Mouse (Mus musculus) G1E (cell line): ENCODE measurements around the gene Tbc1d25. TPM values are rescaled to one million over a fixed set of nuclear protein-coding genes. Genes with fewer than 3 reads are reported as not detected.

Experiments used
- ATAC-seq: 2 replicates; pipeline ENCODE4 v1.8.0; 2016; ENCODE audit warnings: mild to moderate bottlenecking; ENCODE audit not compliant: insufficient number of reproducible peaks, poor library complexity, low FRiP score, severe bottlenecking; ENCODE audit errors: extremely low read depth
- DNase-seq: peaks from one replicate; pipeline ENCODE4 v3.0.0; 2012; ENCODE audit warnings: low spot score
- H3K27me3 ChIP-seq: 2 replicates; pipeline ENCODE4 v1.6.1; 2012; ENCODE audit warnings: mild to moderate bottlenecking, low read length, inconsistent platforms; ENCODE audit not compliant: insufficient read depth
- H3K36me3 ChIP-seq: replicated peaks from 2 replicates; pipeline ENCODE3; 2012; ENCODE audit warnings: mild to moderate bottlenecking, inconsistent platforms
- H3K4me1 ChIP-seq: 2 replicates; pipeline ENCODE4 v1.6.1; 2012; ENCODE audit warnings: low read depth, low read length, inconsistent platforms, mixed read lengths; ENCODE audit not compliant: insufficient read depth
- H3K4me3 ChIP-seq: 2 replicates; pipeline ENCODE4 v1.5.1; 2012; ENCODE audit warnings: low read depth, mild to moderate bottlenecking, inconsistent platforms, low read length, moderate library complexity, mixed read lengths
- H3K9me3 ChIP-seq: replicated peaks from 2 replicates; pipeline ENCODE4 v1.6.1; 2012; ENCODE audit warnings: inconsistent platforms
- CTCF ChIP-seq: IDR thresholded peaks from 2 replicates; pipeline ENCODE4 v1.5.1; 2012; ENCODE audit warnings: low read depth, low read length, inconsistent platforms, mixed read lengths
- GATA1 ChIP-seq: IDR thresholded peaks from 2 replicates; pipeline ENCODE4 v1.6.1; 2012; ENCODE audit warnings: borderline replicate concordance, low read length, inconsistent platforms, mixed read lengths
- GATA2 ChIP-seq: IDR thresholded peaks from 2 replicates; pipeline ENCODE4 v1.6.1; 2012; ENCODE audit warnings: low read depth, low read length, inconsistent platforms, borderline replicate concordance
- POLR2AphosphoS5 ChIP-seq: IDR thresholded peaks from 2 replicates; pipeline ENCODE4 v1.6.1; 2012; ENCODE audit warnings: low read depth, low read length, inconsistent platforms; ENCODE audit not compliant: insufficient replicate concordance
- TAL1 ChIP-seq: conservative IDR thresholded peaks from 2 replicates; pipeline ENCODE4 v1.6.1; 2012; ENCODE audit warnings: low read depth, low read length, inconsistent platforms, mixed read lengths
- polyA plus RNA-seq: library from polyadenylated mRNA; stranded (reverse); fragments of >175 nt; gene quantifications from 2 replicates; pipeline ENCODE4 v1.2.3, GENCODE M21; 2012
- total RNA-seq, 2 experiments: library from RNA; stranded (forward) in 1 of 2; stranded (reverse) in 1 of 2; fragments of 200-1000 nt in 1 of 2; fragments of >200 nt in 1 of 2; fragmentation: Nextera tagmentation in 1 of 2; gene quantifications; 2 replicates each; pipeline ENCODE4 v1.2.3; 2014 to 2017

Gene Tbc1d25
- total and polyA plus RNA-seq, 3 experiments = 4.4 to 9.7 (median 6.5) TPM

DNA sequence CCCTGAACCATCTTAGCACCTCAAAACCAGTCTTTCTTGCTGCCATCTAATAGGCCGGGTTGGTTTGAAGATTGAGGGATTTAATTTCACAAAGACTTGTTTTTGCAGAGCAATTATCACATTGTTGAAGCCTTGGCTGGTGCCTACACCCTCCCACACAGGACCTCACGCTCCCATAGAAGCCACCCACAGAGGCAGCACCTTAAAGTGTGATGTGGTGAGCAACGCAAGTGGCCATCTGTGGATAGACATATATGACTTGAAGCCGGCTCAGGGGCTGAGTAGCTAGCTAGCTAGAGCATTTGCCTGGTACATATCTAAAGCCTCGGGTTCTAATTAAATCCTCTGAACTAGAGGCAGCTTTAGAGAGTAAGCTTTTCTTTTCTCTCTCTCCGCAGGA lies 41.4 kb upstream of the Tbc1d25 start:
- peaks cover 32% of the 10 kb centered on the region for H3K4me1 ChIP-seq
- H3K27me3 ChIP-seq = peaks cover 14% of the 10 kb centered on the region; the same call in 1 of the 2 replicates
- no peak for TF ChIP-seq CTCF
- TF ChIP-seq GATA1 = no peak
- TF ChIP-seq POLR2AphosphoS5 = no peak
- TF ChIP-seq GATA2 = no peak
- no peak for TF ChIP-seq TAL1
- no peaks in the 10 kb centered on the region for H3K36me3 ChIP-seq
- no peak overlapping the region for H3K4me3 ChIP-seq
- H3K9me3 ChIP-seq = no peaks in the 10 kb centered on the region
- DNase-seq = no peak
- ATAC-seq = no peak

DNA sequence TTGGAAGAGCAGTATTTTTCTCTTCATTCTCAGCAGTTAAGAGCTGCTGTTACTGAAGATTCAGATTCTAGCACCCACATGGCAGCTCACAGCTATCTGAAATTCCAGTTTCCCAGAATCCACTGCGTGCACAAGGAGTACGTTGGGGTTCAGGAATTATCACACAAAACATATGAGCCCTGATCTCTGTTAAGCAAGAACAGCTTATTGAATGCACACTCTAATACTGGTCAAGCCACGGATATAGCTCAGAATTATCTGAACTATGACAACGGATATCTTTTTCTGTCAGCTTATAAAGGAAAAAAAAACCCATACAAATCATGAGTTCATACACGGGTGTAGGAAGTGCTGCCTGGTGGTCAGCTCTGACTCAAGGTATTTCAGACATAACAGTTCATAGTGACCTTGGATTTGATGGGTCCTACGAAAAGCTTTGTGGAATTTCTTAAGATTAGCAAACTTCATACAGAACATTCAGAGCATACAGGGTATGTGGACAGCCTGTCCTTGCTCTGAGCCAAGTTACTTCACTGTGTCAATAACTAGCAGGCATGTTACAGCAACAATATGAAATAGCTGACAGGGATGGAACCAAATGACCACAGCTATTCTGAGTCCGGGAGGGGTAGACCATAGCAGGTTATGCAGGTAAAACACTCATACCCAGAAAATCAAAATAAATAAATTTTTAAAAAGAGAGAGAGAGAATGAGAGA lies 35.7 kb upstream of the Tbc1d25 start:
- TF ChIP-seq GATA1 = no peak
- no peak for TF ChIP-seq GATA2
- TF ChIP-seq POLR2AphosphoS5 = no peak
- no peak for TF ChIP-seq CTCF
- H3K36me3 ChIP-seq = no peaks in the 10 kb centered on the region
- no peak for ATAC-seq

DNA sequence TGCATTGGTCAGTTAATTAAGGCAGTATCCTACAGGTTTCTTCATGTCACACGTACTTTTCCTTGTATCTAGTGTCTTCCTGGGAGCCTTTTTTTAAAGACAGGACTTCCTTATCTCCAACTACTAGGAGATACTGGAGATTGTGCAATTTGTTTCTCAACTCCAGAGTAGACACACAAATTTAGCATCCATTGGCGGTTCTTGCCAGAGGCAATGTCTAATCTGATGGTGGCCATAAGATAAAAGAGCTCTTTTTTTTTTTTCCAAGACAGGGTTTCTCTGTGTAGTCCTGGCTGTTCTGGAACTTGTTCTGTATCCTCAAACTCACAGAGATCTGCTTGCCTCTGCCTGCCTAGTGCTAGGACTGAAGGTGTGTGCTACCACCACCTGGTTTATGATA lies 33.7 kb upstream of the Tbc1d25 start:
- TF ChIP-seq GATA1 (no peak), CTCF (no peak), TAL1 (no peak), GATA2 (no peak), POLR2AphosphoS5 (no peak)
- Histone ChIP-seq H3K4me3 (no peak overlapping the region), H3K4me1 (peaks cover 31% of the 10 kb centered on the region), H3K36me3 (no peaks in the 10 kb centered on the region), H3K9me3 (no peaks in the 10 kb centered on the region), H3K27me3 (no peaks in the 10 kb centered on the region)
- ATAC-seq (no peak), DNase-seq (no peak)

More for the DNA sequence above, 35.7 kb upstream of the Tbc1d25 start:
- H3K4me3 ChIP-seq = no peak overlapping the region
- no peak for DNase-seq
- peaks cover 16% of the 10 kb centered on the region for H3K4me1 ChIP-seq
- no peaks in the 10 kb centered on the region for H3K27me3 ChIP-seq
- no peaks in the 10 kb centered on the region for H3K9me3 ChIP-seq

DNA sequence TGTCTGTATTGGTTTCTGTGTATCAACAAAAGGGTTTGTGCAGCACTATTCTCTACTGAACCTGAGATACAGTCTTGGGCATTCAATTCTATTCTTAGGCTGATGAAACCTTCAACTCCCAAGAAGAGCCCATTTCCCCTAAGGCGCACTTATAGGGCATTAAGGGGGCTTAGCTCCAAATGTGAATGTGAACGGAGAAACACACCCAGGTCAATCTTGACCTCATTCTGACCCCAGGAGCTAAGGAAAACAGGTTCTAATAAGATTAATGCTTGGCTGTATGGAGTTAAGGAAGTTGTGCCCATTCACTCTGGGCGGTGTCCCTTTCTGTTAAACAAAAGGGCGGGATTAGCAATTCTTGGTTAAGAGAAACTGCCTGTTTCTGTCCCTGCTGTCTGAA lies 31.2 kb upstream of the Tbc1d25 start:
- TF ChIP-seq GATA1 (no peak), TAL1 (no peak), CTCF (no peak), POLR2AphosphoS5 (no peak), GATA2 (no peak)
- no peak for DNase-seq
- no peak overlapping the region for H3K4me3 ChIP-seq

DNA sequence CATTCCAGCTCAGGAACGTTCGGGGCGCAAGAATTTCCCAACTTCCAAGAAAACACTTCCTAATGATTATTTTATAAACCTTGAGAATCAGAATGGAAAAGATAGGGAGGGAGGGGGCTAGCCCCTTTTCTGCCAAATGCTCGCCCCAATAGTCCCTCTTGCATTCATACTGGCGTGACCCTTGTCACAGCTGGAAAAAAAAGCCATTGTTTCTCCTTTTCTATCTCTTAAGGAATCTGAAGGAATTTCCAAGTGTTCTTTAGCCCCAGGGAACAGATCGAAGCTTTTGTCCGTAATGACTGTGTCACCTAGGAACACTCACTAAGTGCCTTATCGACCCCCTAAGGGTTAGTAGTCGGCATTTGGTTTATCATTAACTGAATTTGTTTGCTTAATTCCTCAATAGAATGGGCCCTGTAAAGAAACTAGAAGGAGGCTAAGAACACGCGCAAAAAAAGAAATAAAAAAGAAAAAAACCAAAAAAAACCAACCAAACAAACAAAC lies 30.8 kb upstream of the Tbc1d25 start:
- no peak for ATAC-seq
- Histone ChIP-seq H3K4me3 (peak overlapping the region; percentile 72; the same call in 1 of the 2 replicates), H3K9me3 (no peaks in the 10 kb centered on the region), H3K36me3 (no peaks in the 10 kb centered on the region), H3K27me3 (peaks cover 4% of the 10 kb centered on the region; the same call in 1 of the 2 replicates), H3K4me1 (peaks cover 30% of the 10 kb centered on the region)
- TF ChIP-seq GATA2 (no peak), TAL1 (no peak), GATA1 (no peak), POLR2AphosphoS5 (no peak), CTCF (no peak)
- DNase-seq = no peak

More for the DNA sequence above, 31.2 kb upstream of the Tbc1d25 start:
- peaks cover 31% of the 10 kb centered on the region for H3K4me1 ChIP-seq
- H3K9me3 ChIP-seq = no peaks in the 10 kb centered on the region
- H3K27me3 ChIP-seq = peaks cover 4% of the 10 kb centered on the region; the same call in 1 of the 2 replicates
- H3K36me3 ChIP-seq = no peaks in the 10 kb centered on the region
- ATAC-seq = no peak

DNA sequence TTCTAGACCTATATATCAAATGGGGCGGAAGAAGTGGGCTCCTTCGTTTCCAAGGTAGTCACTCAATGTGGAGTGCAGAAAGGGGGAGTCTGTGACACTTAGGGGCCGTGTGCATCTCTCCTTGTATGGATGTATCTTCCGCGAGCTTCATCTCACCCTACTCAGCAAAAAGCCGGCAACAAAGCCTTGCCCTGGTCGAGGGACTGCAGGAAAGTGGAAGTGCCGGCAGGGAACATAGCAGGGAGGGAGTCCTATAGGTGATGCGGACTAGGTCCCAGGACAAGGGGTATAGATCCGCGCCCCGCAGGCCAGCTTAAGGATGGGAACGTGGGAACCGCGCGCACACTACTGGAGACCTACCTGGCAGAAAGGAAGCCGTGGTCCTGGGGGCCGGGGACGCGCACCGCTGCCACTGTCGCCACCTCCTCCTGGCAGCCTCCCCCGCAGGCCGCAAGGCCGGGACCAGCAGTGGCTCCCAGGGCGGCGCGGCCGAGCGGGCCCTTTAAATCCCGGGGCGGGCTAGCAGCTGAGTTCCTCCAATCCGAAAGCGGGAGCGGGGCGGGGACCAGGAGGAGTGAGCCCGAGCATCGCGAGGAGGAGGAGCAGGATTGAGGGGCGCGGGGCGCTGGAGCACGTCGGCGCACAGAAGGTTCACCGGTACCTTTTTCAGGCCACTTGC lies 30.2 kb upstream of the Tbc1d25 start, which contains the start of gene Porcn:
Gene Porcn (minus strand): TSS at position 511 of the 679 bp plus-strand sequence.
- Histone ChIP-seq H3K27me3 (peaks cover 4% of the 10 kb centered on the region; the same call in 1 of the 2 replicates), H3K4me1 (peaks cover 25% of the 10 kb centered on the region), H3K9me3 (no peaks in the 10 kb centered on the region), H3K4me3 (peak within 1 kb of the TSS; percentile 72), H3K36me3 (no peaks in the 10 kb centered on the region)
- DNase-seq = peak; percentile 84
- peak; percentile 66 for ATAC-seq
- no peak for TF ChIP-seq GATA1
- no peak for TF ChIP-seq CTCF
- TF ChIP-seq TAL1 = no peak
- TF ChIP-seq GATA2 = no peak
- no peak for TF ChIP-seq POLR2AphosphoS5
